Mouse (Mus musculus): ENCODE results near the gene Nkx3-2. TPM values are rescaled to one million over a fixed set of nuclear protein-coding genes. Genes with fewer than 3 reads are reported as not detected.

Nkx3-2 gene
- polyA plus RNA-seq, 2 experiments: 0.02 TPM; not detected in 1

DNA sequence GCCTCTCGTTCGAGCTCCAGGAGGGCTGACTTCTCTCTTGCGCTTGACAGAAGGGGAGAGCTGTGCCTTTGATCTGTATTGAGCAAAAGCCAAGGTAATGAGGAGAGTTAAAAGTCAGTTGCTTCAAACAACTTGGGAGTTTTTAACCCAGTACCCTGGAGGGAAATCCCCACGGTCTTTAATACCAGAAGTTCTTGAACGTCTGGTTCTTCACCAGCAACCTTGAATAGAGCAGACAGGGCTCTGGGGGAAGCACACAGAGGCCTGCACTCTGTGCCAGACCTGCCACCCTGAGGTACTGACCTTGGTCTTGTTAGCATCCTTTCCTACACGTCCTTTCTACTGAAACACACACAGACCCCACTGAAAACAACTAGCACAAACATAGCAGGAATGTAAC, 24.6 kb upstream of the Nkx3-2 start:
- DNase-seq (ENCODE audit: low read depth in 3 of 3, low spot score in 3 of 3) (no peak), ATAC-seq (ENCODE audit: insufficient read depth) (no peak)
- Histone ChIP-seq H3K36me3 (replicated peaks; ENCODE audit: control insufficient read depth, insufficient read depth, low read depth) (peaks cover 25% of the 10 kb centered on the region), H3K4me1 (replicated peaks; ENCODE audit: control insufficient read depth in 2 of 2, insufficient read depth in 2 of 2, low read length in 1 of 2) (no peaks in the 10 kb centered on the region), H3K4me3 (ENCODE audit: insufficient read depth in 1 of 2, low read depth in 2 of 2, low read length in 2 of 2) (no peak overlapping the region), H3K27ac (no peak overlapping the region), H3K9me3 (ENCODE audit: control insufficient read depth, low read length) (no peaks in the 10 kb centered on the region), H3K27me3 (ENCODE audit: control insufficient read depth, insufficient read depth, low read length) (no peaks in the 10 kb centered on the region), H3K4me2 (ENCODE audit: low read depth) (no peak overlapping the region), H3K9ac (replicated peaks) (no peak overlapping the region)
- 82% methylated on average over 6 of the region's 6 CpGs for WGBS (ENCODE audit: insufficient replicate concordance)
- TF ChIP-seq CTCF (IDR thresholded peaks at IDR 0.05; ENCODE audit: low read depth) (no peak), EP300 (IDR thresholded peaks at IDR 0.05; ENCODE audit: low read depth) (no peak)

DNA sequence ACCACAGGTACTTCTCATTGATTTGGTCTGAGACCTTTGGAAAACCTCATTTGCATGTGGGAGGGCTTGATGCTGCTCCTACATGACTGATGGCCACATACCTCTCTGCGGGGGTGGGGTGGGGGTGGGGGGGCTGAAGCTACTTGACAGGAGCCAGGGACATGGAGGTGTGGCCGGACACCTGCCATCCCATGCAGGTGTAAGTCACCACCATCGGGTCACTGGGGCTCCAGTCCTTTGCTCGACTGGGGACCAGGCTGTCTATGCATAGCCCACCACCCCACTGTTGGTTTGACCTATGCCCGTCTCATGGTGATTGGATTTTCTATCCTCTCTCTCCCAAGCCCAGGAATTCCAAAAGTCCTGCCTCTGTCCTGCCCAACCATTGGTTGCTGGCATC, 17.6 kb upstream of the Nkx3-2 start:
- WGBS (ENCODE audit: insufficient replicate concordance): 66% methylated on average over 5 of the region's 5 CpGs
- H3K4me2 ChIP-seq (ENCODE audit: low read depth): no peak overlapping the region
- no peak overlapping the region for H3K9ac ChIP-seq (replicated peaks)
- no peaks in the 10 kb centered on the region for H3K4me1 ChIP-seq (replicated peaks; ENCODE audit: control insufficient read depth in 2 of 2, insufficient read depth in 2 of 2, low read length in 1 of 2)
- peaks cover 9% of the 10 kb centered on the region; the same call in 1 of the 2 replicates for H3K36me3 ChIP-seq (replicated peaks; ENCODE audit: control insufficient read depth, insufficient read depth, low read depth)
- H3K27ac ChIP-seq: no peak overlapping the region
- TF ChIP-seq CTCF (IDR thresholded peaks at IDR 0.05; ENCODE audit: low read depth) (no peak), EP300 (IDR thresholded peaks at IDR 0.05; ENCODE audit: low read depth) (no peak)
- ATAC-seq (ENCODE audit: insufficient read depth) (no peak), DNase-seq (ENCODE audit: low read depth in 3 of 3, low spot score in 3 of 3) (no peak)
- H3K9me3 ChIP-seq (ENCODE audit: control insufficient read depth, low read length): no peaks in the 10 kb centered on the region
- H3K27me3 ChIP-seq (ENCODE audit: control insufficient read depth, insufficient read depth, low read length): no peaks in the 10 kb centered on the region
- no peak overlapping the region for H3K4me3 ChIP-seq (ENCODE audit: insufficient read depth in 1 of 2, low read depth in 2 of 2, low read length in 2 of 2)

DNA sequence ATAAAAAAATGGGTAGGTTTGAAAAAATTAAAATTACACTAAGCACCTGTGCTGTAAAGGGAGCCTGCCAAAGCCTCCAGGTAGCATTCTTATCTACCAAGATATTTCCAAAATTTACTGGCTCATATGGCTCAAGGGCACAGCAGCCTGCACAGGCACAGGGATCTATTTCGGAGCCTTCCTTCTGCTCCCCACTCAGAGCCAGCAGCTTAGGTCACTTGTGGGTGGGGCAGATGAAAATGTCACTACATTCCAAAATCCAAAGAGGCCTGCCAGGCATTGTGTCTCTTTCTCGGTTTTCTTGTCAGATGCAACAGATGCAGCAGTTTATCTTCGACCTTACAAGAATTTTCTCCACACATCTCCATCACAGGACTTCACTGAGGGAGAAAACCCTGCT, 15.7 kb upstream of the Nkx3-2 start:
- H3K9me3 ChIP-seq (ENCODE audit: control insufficient read depth, low read length): no peaks in the 10 kb centered on the region
- TF ChIP-seq CTCF (IDR thresholded peaks at IDR 0.05; ENCODE audit: low read depth) (no peak), EP300 (IDR thresholded peaks at IDR 0.05; ENCODE audit: low read depth) (no peak)
- H3K27me3 ChIP-seq (ENCODE audit: control insufficient read depth, insufficient read depth, low read length): no peaks in the 10 kb centered on the region
- 56% methylated on average over 3 of the region's 3 CpGs for WGBS (ENCODE audit: insufficient replicate concordance)
- H3K36me3 ChIP-seq (replicated peaks; ENCODE audit: control insufficient read depth, insufficient read depth, low read depth): no peaks in the 10 kb centered on the region
- no peak overlapping the region for H3K27ac ChIP-seq
- no peaks in the 10 kb centered on the region for H3K4me1 ChIP-seq (replicated peaks; ENCODE audit: control insufficient read depth in 2 of 2, insufficient read depth in 2 of 2, low read length in 1 of 2)
- no peak for DNase-seq (ENCODE audit: low read depth in 3 of 3, low spot score in 3 of 3)
- no peak for ATAC-seq (ENCODE audit: insufficient read depth)
- H3K9ac ChIP-seq (replicated peaks): no peak overlapping the region
- H3K4me2 ChIP-seq (ENCODE audit: low read depth): no peak overlapping the region
- H3K4me3 ChIP-seq (ENCODE audit: insufficient read depth in 1 of 2, low read depth in 2 of 2, low read length in 2 of 2): no peak overlapping the region

DNA sequence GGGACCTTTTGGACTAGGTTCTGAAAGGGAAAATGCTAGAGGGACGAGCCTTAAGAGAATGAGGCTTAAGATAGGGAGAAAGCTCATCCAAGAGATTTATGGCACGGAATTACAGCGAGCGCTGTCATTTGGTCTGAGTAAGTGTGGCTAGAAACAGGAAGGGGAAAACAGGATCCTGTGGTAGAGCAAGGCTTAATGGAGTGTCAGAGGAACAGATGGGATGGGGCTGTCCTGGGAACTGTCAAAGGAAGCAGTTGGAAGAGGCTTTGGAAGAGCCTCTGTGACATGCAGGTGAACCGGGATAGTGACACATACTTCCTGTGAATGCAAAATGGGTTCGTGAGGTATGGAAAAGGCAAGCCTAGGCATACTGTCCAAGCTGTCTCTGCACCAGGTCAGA, 11.4 kb upstream of the Nkx3-2 start:
- Histone ChIP-seq H3K9ac (replicated peaks) (no peak overlapping the region), H3K4me2 (ENCODE audit: low read depth) (no peak overlapping the region), H3K27me3 (ENCODE audit: control insufficient read depth, insufficient read depth, low read length) (no peaks in the 10 kb centered on the region), H3K27ac (no peak overlapping the region), H3K4me1 (replicated peaks; ENCODE audit: control insufficient read depth in 2 of 2, insufficient read depth in 2 of 2, low read length in 1 of 2) (no peaks in the 10 kb centered on the region), H3K36me3 (replicated peaks; ENCODE audit: control insufficient read depth, insufficient read depth, low read depth) (no peaks in the 10 kb centered on the region), H3K4me3 (ENCODE audit: insufficient read depth in 1 of 2, low read depth in 2 of 2, low read length in 2 of 2) (no peak overlapping the region), H3K9me3 (ENCODE audit: control insufficient read depth, low read length) (no peaks in the 10 kb centered on the region)
- ATAC-seq (ENCODE audit: insufficient read depth) (no peak), DNase-seq (ENCODE audit: low read depth in 3 of 3, low spot score in 3 of 3) (no peak)
- WGBS (ENCODE audit: insufficient replicate concordance): 19% methylated on average over 6 of the region's 6 CpGs
- TF ChIP-seq CTCF (IDR thresholded peaks at IDR 0.05; ENCODE audit: low read depth) (no peak), EP300 (IDR thresholded peaks at IDR 0.05; ENCODE audit: low read depth) (no peak)

DNA sequence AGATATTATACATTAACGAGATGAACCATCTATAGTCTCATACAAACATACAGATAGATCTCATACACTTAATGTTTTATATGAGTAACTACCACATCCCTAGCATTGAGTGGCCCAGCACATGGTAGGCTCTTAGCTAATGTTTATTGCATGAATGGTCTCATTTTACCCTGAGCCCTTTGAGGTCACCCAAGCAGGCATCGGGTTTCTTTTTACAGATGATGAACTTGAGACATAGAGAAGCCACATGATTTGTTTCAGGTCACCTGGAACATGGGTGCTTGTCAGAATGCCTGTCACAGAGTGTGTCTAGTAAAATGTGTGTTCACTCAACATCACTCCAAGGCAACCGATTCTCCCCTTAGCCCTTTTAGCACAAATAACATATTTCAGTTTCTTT, 11.0 kb upstream of the Nkx3-2 start:
- Histone ChIP-seq H3K9me3 (ENCODE audit: control insufficient read depth, low read length) (no peaks in the 10 kb centered on the region), H3K4me1 (replicated peaks; ENCODE audit: control insufficient read depth in 2 of 2, insufficient read depth in 2 of 2, low read length in 1 of 2) (no peaks in the 10 kb centered on the region), H3K9ac (replicated peaks) (no peak overlapping the region), H3K27me3 (ENCODE audit: control insufficient read depth, insufficient read depth, low read length) (no peaks in the 10 kb centered on the region), H3K27ac (no peak overlapping the region), H3K36me3 (replicated peaks; ENCODE audit: control insufficient read depth, insufficient read depth, low read depth) (no peaks in the 10 kb centered on the region), H3K4me3 (ENCODE audit: insufficient read depth in 1 of 2, low read depth in 2 of 2, low read length in 2 of 2) (no peak overlapping the region), H3K4me2 (ENCODE audit: low read depth) (no peak overlapping the region)
- DNase-seq (ENCODE audit: low read depth in 3 of 3, low spot score in 3 of 3) (no peak), ATAC-seq (ENCODE audit: insufficient read depth) (no peak)
- TF ChIP-seq CTCF (IDR thresholded peaks at IDR 0.05; ENCODE audit: low read depth) (no peak), EP300 (IDR thresholded peaks at IDR 0.05; ENCODE audit: low read depth) (no peak)
- 67% methylated on average over 3 of the region's 3 CpGs for WGBS (ENCODE audit: insufficient replicate concordance)
